ENCODE assay signal across 20 mouse cellular contexts in genomic region chr6:86335121-86335849, GRCm38 (mm10). TPM values are rescaled to one million over a fixed set of nuclear protein-coding genes. Genes with fewer than 3 reads are reported as not detected.
DNase-seq lines count a peak whose midpoint lies in the region; TF ChIP-seq lines count a peak whose summit lies in the region.
"Had no signal": no experiment of that assay in that cellular context is flagged by ENCODE, and none has a peak within 500 bp of the region (broad histone marks: within the 10 kb centered on the region; RNA-seq: fewer than 3 reads in every experiment).

No protein-coding gene starts in this region.

- DNase-seq in kidney, adult 11 months, result peak; percentile 4
- no peak for DNase-seq in kidney, postnatal 10 days
- DNase-seq in layer of hippocampus, adult 2 months (ENCODE audit: low spot score in 2 of 2), result no peak
- no peak for DNase-seq in layer of hippocampus, adult 18-20 months (ENCODE audit: low spot score in 2 of 2)
- peak; percentile 40 for DNase-seq in lung, postnatal 10 days
- DNase-seq in lung, postnatal 36 days, result no peak
- peak; percentile 33 to 35 for DNase-seq in kidney, postnatal 36 days
- DNase-seq in embryo, embryonic 10.5 days (ENCODE audit: low spot score), result no peak
- DNase-seq: adrenal gland, postnatal 14 days; cerebellum, adult 18-20 months; cerebellum, postnatal 14 days; gastrocnemius, adult 2 months; gastrocnemius, postnatal 36 days; heart, adult 11 months; heart, postnatal 36 days had no signal

- no peak overlapping the region for H3K4me3 ChIP-seq in layer of hippocampus, adult 2 months
- H3K4me3 ChIP-seq: embryonic facial prominence, embryonic 13.5 days; erythroblast, embryonic 14.5 days; forebrain, embryonic 10.5 days; gastrocnemius, adult 2 months; heart, embryonic 13.5 days; hindbrain, embryonic 15.5 days had no signal

- TF ChIP-seq CTCF in layer of hippocampus, adult 2 months (conservative IDR thresholded peaks at IDR 0.05), result no peak

- 0 out of 2 replicates have a peak overlapping the region, but pooled peaks have one; percentile 46 for H3K27ac ChIP-seq in layer of hippocampus, adult 2 months
- H3K27ac ChIP-seq: embryonic facial prominence, embryonic 13.5 days; forebrain, embryonic 10.5 days; gastrocnemius, adult 2 months; heart, embryonic 13.5 days; hindbrain, embryonic 15.5 days had no signal

RNA-seq across cellular contexts. Expression of gene Fam136a, which starts 30.2 kb away (rescaled TPM):
- total RNA-seq in layer of hippocampus, adult 2 months (2021), result 10 to 100 TPM; 27.0 to 30.0 TPM
- total RNA-seq in layer of hippocampus, adult 18-20 months (2021), result 10 to 100 TPM; 29.2 to 31.6 TPM

RNA-seq across cellular contexts. Expression of gene Snrpg, which starts 35.8 kb away (rescaled TPM):
- total RNA-seq in layer of hippocampus, adult 2 months (2021), result 10 to 100 TPM; 75.3 to 88.0 TPM
- 10 to 100 TPM; 55.5 to 74.0 TPM for total RNA-seq in layer of hippocampus, adult 18-20 months (2021)

Comparison
In these comparisons a context has a peak if more than half of its experiments do, and no peak if none do; other contexts are left out.
1. DNase-seq: peak in kidney, adult 11 months (single experiment), lung, postnatal 10 days (single experiment) and kidney, postnatal 36 days (2 of 2); none in kidney, postnatal 10 days (single experiment), layer of hippocampus, adult 2 months (0 of 2), layer of hippocampus, adult 18-20 months (0 of 2), lung, postnatal 36 days (single experiment) and embryo, embryonic 10.5 days (single experiment).